Mouse (Mus musculus) CH12.LX (cell line): ENCODE measurements at regions not wholly inside any gene's neighbourhood (a gene's known extent, or its start where the extent isn't known, plus 50 kb on each side); places are given as distances from the start of the nearest gene placed in this dataset.

Source experiments
- DNase-seq: peaks from one replicate; pipeline ENCODE4 v3.0.0-alpha.2; 2013; ENCODE audit errors: extremely low read depth
- H3K27ac ChIP-seq: 2 replicates; pipeline ENCODE4 v1.5.1; 2012; ENCODE audit warnings: low read depth, mild to moderate bottlenecking, control low read depth, moderate library complexity; ENCODE audit not compliant: insufficient read depth
- H3K27me3 ChIP-seq: replicated peaks from 2 replicates; pipeline ENCODE3; 2012; ENCODE audit warnings: inconsistent platforms
- H3K36me3 ChIP-seq, 2 experiments: replicated peaks in 1 of 2; 2 replicates each; pipeline versions ENCODE3 to v1.6.1; 2012; ENCODE audit warnings: inconsistent platforms in 1 of 2, low read length in 1 of 2, mild to moderate bottlenecking in 1 of 2, mixed read lengths in 1 of 2, moderate library complexity in 1 of 2; ENCODE audit not compliant: control insufficient read depth in 1 of 2, insufficient read depth in 1 of 2
- H3K4me1 ChIP-seq, 2 experiments: 2 replicates each; pipeline ENCODE4 v1.6.1; 2012; ENCODE audit warnings: inconsistent platforms in 1 of 2, moderate library complexity in 1 of 2; ENCODE audit not compliant: insufficient read depth in 2 of 2, control insufficient read depth in 1 of 2
- H3K4me2 ChIP-seq: 2 replicates; pipeline ENCODE4 v1.6.1; 2012; ENCODE audit warnings: low read depth, mild to moderate bottlenecking, control low read depth; ENCODE audit not compliant: poor library complexity, insufficient read depth, severe bottlenecking
- H3K4me3 ChIP-seq, 3 experiments: fragments of 150-350 bp in 1 of 3; sonication (generic) in 1 of 3; replicated peaks in 1 of 3; 2 replicates each; pipeline versions ENCODE3 to v1.5.1; 2011 to 2012; ENCODE audit warnings: low read depth in 2 of 3, low read length in 2 of 3, mild to moderate bottlenecking in 2 of 3, moderate library complexity in 2 of 3, control low read depth in 1 of 3, improper control_type of control experiment in 1 of 3, inconsistent platforms in 1 of 3, mixed read lengths in 1 of 3; ENCODE audit not compliant: poor library complexity in 1 of 3
- H3K79me2 ChIP-seq: replicated peaks from 2 replicates; pipeline ENCODE4 v1.6.1; 2012; ENCODE audit warnings: mild to moderate bottlenecking, moderate library complexity; ENCODE audit not compliant: control insufficient read depth, poor library complexity, insufficient read depth, severe bottlenecking; ENCODE audit errors: extremely low read depth
- H3K9ac ChIP-seq: 2 replicates; pipeline ENCODE4 v1.6.1; 2012; ENCODE audit warnings: low read depth, mild to moderate bottlenecking, control low read depth, moderate library complexity; ENCODE audit not compliant: insufficient read depth
- H3K9me3 ChIP-seq: replicated peaks from 2 replicates; pipeline ENCODE3; 2012; ENCODE audit warnings: low read length, inconsistent platforms, mixed read lengths
- CHD2 ChIP-seq: IDR thresholded peaks from 2 replicates; pipeline ENCODE4 v1.6.1; 2011; ENCODE audit warnings: low read length, improper control_type of control experiment
- HCFC1 ChIP-seq: IDR thresholded peaks from 2 replicates; pipeline ENCODE4 v1.6.1; 2012; ENCODE audit warnings: low read depth, mild to moderate bottlenecking, inconsistent platforms, low read length, improper control_type of control experiment
- JUN ChIP-seq: IDR thresholded peaks from 2 replicates; pipeline ENCODE4 v1.6.1; 2011; ENCODE audit warnings: low read depth, mild to moderate bottlenecking, low read length, improper control_type of control experiment, moderate library complexity; ENCODE audit not compliant: insufficient read depth
- JUND ChIP-seq: conservative IDR thresholded peaks from 2 replicates; pipeline ENCODE4 v1.6.1; 2011; ENCODE audit warnings: low read depth, low read length, improper control_type of control experiment
- KAT2A ChIP-seq: IDR thresholded peaks from 2 replicates; pipeline ENCODE4 v1.6.1; 2012; ENCODE audit warnings: low read length, improper control_type of control experiment, inconsistent platforms; ENCODE audit not compliant: insufficient replicate concordance
- MAFK ChIP-seq: IDR thresholded peaks from 2 replicates; pipeline ENCODE4 v1.6.1; 2011; ENCODE audit warnings: low read length, improper control_type of control experiment; ENCODE audit not compliant: insufficient replicate concordance
- MAX ChIP-seq: IDR thresholded peaks from 2 replicates; pipeline ENCODE4 v1.6.1; 2011; ENCODE audit warnings: low read length, improper control_type of control experiment
- MEF2A ChIP-seq: IDR thresholded peaks from 2 replicates; pipeline ENCODE4 v1.6.1; 2014; ENCODE audit warnings: low read depth, mild to moderate bottlenecking, inconsistent platforms, low read length, improper control_type of control experiment, borderline replicate concordance
- MYC ChIP-seq: IDR thresholded peaks from 2 replicates; pipeline ENCODE4 v1.6.1; 2011; ENCODE audit warnings: low read depth, mild to moderate bottlenecking, improper control_type of control experiment, low read length
- NELFE ChIP-seq: IDR thresholded peaks from 2 replicates; pipeline ENCODE4 v1.6.1; 2011; ENCODE audit warnings: low read depth, low read length, improper control_type of control experiment
- NRF1 ChIP-seq: IDR thresholded peaks from 2 replicates; pipeline ENCODE4 v1.6.1; 2014; ENCODE audit warnings: low read depth, mild to moderate bottlenecking, inconsistent platforms, low read length, improper control_type of control experiment, moderate library complexity
- PAX5 ChIP-seq: IDR thresholded peaks from 2 replicates; pipeline ENCODE4 v1.6.1; 2012; ENCODE audit warnings: low read length, inconsistent platforms, mixed read lengths
- POLR2A ChIP-seq: IDR thresholded peaks from 2 replicates; pipeline ENCODE4 v1.6.1; 2011; ENCODE audit warnings: low read depth, mild to moderate bottlenecking, improper control_type of control experiment, low read length
- RCOR1 ChIP-seq: conservative IDR thresholded peaks from 2 replicates; pipeline ENCODE4 v1.6.1; 2012; ENCODE audit warnings: low read depth, mild to moderate bottlenecking, inconsistent platforms, low read length, improper control_type of control experiment
- SIN3A ChIP-seq: IDR thresholded peaks from 2 replicates; pipeline ENCODE4 v1.6.1; 2012; ENCODE audit warnings: low read length, improper control_type of control experiment, inconsistent platforms
- ZC3H11A ChIP-seq: IDR thresholded peaks from 2 replicates; pipeline ENCODE4 v1.6.1; 2012; ENCODE audit warnings: low read depth, mild to moderate bottlenecking, inconsistent platforms, low read length, improper control_type of control experiment
- ZNF384 ChIP-seq: IDR thresholded peaks from 2 replicates; pipeline ENCODE4 v1.6.1; 2012; ENCODE audit warnings: low read depth, low read length, improper control_type of control experiment, inconsistent platforms
- dilution Hi-C: fragments of 300-500 bp; cut with MboI; formaldehyde crosslinking; loops from 2 replicates; pipeline ENCODE4 v1.14.3; 2020; ENCODE audit warnings: low sequenced_read_pairs; ENCODE audit not compliant: extremely low pct_unique_long_range_greater_than_20kb, extremely low pct_ligation_motif_present
- in situ Hi-C: fragments of 300-500 bp; cut with MboI; formaldehyde crosslinking; loops from 3 replicates; pipeline ENCODE4 v1.14.3; 2019; ENCODE audit warnings: low sequenced_read_pairs, low pct_ligation_motif_present, low pct_unique_long_range_greater_than_20kb, mixed read lengths

GRCm38 (mm10) chrX:99246051-99246450 is 110.1 kb downstream of the Efnb1 start:
- no peak for DNase-seq
- TF ChIP-seq SIN3A (no peak), MYC (no peak)
- H3K27ac ChIP-seq, result no peak overlapping the region
- H3K4me2 ChIP-seq, result no peak overlapping the region
- no peak overlapping the region for H3K9ac ChIP-seq
- H3K27me3 ChIP-seq, result no peaks in the 10 kb centered on the region
- H3K4me1 ChIP-seq, result no peaks in the 10 kb centered on the region
- dilution Hi-C loops (no loop called here), in situ Hi-C loops (no loop called here)
- no peaks in the 10 kb centered on the region for H3K36me3 ChIP-seq
- no peak overlapping the region for H3K4me3 ChIP-seq
- no peaks in the 10 kb centered on the region for H3K79me2 ChIP-seq
- no peaks in the 10 kb centered on the region for H3K9me3 ChIP-seq

- Histone ChIP-seq H3K27ac (no peak overlapping the region), H3K4me2 (no peak overlapping the region), H3K79me2 (no peaks in the 10 kb centered on the region), H3K4me3 (no peak overlapping the region), H3K9me3 (no peaks in the 10 kb centered on the region), H3K9ac (no peak overlapping the region), H3K27me3 (no peaks in the 10 kb centered on the region), H3K36me3 (no peaks in the 10 kb centered on the region), H3K4me1 (no peaks in the 10 kb centered on the region)
- in situ Hi-C loops (no loop called here), dilution Hi-C loops (no loop called here)
- DNase-seq, result no peak
- TF ChIP-seq ZNF384 (no peak), POLR2A (no peak), NRF1 (no peak), NELFE (no peak), CHD2 (no peak), MAFK (no peak), PAX5 (no peak), KAT2A (no peak)
Observed at GRCm38 (mm10) chrX:99245541-99245940, 109.6 kb downstream of the Efnb1 start.

DNA sequence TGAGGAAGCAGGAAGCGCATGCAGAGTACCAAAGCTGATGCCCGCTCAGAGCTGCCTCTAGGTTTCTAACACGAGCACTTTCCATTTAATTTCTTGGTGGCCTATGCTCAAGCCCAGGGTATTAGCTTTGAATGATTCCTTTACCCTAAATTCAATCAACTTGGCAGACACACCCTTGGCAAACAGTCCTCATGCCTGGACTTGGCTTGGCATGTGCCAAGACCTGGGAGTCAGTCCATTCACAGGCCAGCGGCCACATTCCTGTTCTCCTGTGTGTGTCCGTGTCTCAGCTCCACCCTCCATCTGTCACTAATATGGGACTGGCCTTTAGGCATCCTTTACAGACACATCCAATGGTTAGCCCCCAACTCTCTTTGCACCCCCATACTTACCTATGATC is 107.3 kb downstream of the Efnb1 start:
- Histone ChIP-seq H3K79me2 (no peaks in the 10 kb centered on the region), H3K4me1 (no peaks in the 10 kb centered on the region), H3K27me3 (no peaks in the 10 kb centered on the region), H3K36me3 (no peaks in the 10 kb centered on the region), H3K9me3 (no peaks in the 10 kb centered on the region), H3K27ac (no peak overlapping the region), H3K9ac (no peak overlapping the region), H3K4me3 (no peak overlapping the region), H3K4me2 (no peak overlapping the region)
- in situ Hi-C loops, result no loop called here
- DNase-seq, result no peak
- dilution Hi-C loops, result no loop called here
- TF ChIP-seq JUN, result no peak
- TF ChIP-seq MEF2A, result no peak
- no peak for TF ChIP-seq MAX
- TF ChIP-seq ZC3H11A, result no peak
- TF ChIP-seq MAFK, result no peak
- no peak for TF ChIP-seq HCFC1
- no peak for TF ChIP-seq POLR2A
- no peak for TF ChIP-seq KAT2A
- TF ChIP-seq RCOR1, result no peak
- no peak for TF ChIP-seq JUND
